Mouse (Mus musculus): ENCODE data around the gene Gpc3.

Gene Gpc3

DNA sequence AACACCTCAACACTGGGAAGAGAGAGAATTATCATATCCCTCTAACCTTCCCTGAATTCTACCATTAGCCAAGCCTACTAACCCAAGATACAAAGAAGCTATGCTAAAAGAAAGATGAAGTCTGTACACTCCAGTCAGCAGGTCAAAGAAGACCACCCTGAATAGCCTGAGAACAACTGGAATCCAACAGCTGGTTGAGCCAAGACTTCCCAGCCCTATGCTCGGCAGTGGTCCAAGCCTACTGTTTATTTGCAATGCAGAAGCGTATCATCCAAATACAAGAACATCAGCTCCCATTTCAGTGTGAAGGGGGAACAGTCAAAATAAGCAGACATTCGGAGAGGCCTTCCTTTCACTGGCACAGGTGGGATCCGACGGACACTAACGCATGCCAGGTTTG lies 56.3 kb downstream of the Gpc3 start:
- DNase-seq (ENCODE audit: low spot score) = no peak

DNA sequence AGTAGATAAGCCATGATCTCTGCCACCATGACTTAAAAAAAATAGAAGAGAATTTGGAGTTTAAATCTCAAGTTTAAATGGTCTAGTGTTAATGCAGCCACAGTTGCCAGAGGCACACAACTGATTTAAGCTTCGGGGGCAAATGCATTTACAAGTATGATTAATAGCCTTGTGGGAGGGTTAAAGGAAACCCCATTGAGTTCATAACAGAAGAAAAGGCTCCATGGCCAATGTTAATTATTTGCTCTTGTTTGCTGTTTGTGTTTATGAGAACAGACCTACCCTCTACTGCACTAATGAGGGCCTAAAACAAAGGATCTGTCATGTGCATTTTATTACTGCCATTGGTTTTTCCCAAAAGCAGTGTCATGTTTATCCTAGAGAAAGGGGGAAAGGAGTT lies 62.5 kb downstream of the Gpc3 start:
- DNase-seq (ENCODE audit: low spot score) = no peak

DNA sequence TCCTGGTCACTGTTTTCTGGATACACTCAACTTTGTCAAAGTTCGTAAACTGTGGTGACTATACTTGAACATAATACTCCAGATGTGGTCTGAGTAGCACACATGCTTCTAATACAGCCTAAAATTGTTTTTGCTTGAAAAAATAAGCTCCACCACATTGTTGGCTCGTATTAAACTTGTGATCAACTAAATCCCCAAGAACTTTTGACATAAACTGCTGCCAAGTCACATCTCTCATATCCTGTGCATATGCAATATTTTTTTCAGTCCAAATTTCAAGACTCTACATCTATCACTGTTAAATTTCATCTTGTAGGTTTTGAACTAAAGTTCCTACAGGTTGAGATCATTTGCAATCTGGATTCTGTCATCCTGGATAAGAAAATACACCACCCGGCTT lies 69.1 kb downstream of the Gpc3 start:
- DNase-seq (ENCODE audit: low spot score) = no peak

DNA sequence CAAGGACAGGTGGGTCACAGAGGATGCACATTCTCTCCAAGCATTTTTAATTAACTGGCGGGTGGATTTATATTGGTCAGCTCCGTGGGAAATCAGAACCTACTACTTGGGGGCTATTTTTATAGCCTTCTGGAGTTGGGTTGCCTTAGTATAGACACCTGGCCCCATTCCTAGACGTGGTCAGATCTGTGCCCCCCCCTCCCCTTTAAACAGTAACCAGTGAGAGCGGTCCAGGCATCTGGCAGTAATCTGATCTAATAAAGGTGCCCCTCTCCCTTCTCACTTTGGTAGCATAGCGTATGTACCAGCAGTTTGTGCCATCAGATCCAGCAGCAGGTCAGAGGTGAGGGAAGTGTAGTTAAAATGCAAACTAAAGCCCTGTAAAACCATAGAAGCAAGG lies 76.5 kb downstream of the Gpc3 start:
- no peak for DNase-seq (ENCODE audit: low spot score)

DNA sequence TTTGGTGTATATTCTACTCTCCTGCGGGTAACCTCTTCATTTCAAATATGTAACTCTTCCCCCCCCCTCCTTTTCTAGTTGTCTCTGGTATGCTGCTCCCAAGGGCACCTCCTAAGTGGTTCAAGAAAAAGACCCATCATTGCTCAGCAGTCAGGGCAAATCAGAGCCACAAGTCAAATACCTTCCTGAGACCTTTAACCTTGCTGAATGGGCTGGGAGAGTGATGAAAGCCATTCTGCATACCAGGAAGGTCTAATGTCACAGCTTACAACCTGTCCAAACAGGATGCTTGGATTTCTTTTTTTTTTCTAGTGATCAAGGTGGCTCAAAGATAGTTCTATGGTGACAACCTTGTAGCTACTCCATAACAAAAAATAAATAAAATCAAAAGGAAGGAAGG lies 80.0 kb downstream of the Gpc3 start:
- peak; percentile 50 for DNase-seq (ENCODE audit: low spot score)

DNA sequence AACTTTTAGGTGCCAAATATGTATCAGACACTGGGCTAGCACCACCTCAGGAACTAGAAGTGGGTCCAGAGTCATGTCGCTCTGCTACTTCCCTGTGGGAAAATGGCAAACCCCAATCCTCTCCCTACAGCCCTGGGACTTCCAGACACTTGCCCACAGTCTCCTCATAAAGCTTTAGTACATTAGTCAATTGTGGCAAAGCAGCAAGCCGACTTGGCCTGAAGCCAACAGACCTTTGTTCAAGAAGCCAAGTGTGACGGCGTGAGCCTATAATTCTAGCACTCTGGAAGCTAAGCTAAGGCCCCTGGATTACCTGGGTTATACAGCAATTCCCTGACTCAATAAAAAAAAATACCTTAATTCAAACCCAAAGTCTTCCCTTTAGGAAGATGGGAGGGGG lies 80.7 kb downstream of the Gpc3 start:
- no peak for DNase-seq (ENCODE audit: low spot score)

DNA sequence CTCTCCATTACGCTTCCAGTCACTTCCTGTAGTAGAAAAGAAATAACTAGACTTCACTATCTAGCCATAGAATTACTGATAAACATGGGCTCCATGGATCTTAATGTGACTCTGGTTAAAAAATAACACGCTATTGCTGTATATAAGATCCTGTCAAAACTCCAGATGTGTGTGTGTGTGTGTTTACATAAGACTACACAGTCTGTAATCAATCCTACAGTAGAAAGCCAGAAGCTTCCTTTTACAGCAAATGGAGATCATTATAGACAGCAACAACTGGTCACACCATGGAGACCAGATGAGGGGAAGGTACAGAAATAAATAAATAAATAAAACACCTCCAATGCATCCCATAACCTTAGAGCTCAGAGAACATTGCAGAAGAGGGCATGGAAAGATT lies 81.6 kb downstream of the Gpc3 start:
- no peak for DNase-seq (ENCODE audit: low spot score)

DNA sequence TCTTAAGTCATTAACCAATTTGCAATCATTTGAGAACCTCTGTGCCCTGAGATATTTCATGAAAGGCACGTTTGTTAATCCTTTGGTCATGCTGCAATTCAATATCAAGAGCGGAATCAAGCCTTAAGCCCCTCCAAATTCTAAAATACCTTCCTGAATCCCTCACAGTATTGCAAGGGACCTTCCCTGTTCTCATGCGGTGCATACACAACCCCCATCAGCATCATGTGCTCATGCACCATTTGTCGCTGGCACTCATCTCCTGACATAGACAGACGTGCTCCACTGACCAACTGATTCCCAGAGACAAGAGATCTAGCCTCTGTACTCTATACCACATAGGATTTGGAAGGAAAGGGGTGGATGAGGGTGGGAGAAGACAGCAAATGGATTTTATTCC lies 87.7 kb downstream of the Gpc3 start:
- DNase-seq (ENCODE audit: low spot score) = no peak

DNA sequence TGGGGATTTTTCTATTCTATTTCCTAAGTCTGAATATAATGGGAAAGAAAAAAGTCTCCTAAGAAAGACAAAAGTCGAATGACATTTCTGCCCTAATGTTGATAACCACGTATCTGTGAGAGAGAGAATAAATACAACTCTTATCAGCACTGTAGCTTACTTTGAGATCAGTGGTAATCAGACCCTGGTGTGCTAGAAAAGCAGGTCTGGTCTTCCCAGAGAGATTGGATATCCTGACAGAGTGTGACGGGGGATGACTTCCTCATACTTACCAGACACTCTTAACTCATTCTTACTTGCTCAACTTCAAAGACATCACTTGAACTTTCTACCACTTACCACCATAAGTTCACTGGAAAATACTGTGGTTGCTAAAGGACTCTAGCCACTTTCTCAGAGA lies 88.6 kb downstream of the Gpc3 start:
- no peak for DNase-seq (ENCODE audit: low spot score)

DNA sequence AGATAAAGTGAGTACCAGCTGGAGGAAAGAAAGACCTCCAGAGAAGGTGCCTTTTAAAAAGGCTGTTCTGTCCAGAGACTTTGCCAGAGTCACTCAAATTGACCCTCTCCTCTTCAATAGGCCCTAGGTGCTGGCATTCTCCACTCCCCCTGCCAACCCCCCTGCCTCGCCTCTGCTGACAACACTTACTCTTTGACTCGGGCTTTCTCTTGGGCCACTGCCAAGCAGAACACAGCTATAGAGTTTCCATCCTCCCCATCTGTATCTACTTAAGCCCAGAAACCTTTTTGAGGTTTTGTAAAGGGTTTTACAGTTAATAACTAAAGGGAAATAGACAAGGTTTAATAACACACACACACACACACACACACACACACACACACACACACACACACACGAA lies 99.2 kb downstream of the Gpc3 start:
- no peak for DNase-seq (ENCODE audit: low spot score)

DNA sequence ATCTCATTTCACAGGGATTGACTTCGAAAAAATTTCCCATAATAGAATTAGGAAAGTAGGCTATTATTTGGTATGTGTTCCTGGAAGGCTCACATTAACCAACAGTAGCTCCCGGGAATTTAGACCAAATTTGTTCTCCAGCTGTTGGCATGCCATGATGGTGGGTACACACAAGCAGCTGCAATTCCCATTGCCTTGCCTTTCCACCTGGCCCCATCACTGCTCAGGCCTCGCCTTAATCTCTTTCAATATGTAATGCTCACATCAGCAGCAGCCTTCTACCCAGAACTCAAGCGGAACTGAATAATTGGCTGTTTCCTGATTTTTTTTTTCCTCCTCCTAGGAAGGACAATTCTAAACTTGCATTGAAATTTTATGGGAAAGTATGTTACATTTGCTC lies 102.6 kb downstream of the Gpc3 start:
- no peak for DNase-seq (ENCODE audit: low spot score)

DNA sequence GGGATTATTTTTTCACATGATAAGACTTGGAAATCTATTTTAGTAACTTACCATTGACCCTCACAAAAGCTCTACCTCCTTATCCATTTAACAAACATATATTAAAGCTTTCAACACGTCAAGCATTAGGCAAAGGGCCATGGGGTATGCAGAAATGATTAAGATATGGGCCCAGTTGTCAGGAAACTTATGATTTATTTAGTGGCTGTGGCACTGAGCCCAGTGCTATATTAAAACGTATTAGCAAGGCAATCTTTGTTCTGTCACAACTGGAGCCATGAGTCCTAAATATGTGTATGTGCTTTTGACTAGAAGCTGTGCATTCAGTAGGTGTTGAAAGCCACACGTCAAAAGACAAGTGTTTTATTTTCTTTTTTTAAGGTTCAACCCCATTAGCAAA lies 109.9 kb downstream of the Gpc3 start:
- no peak for DNase-seq (ENCODE audit: low spot score)

DNA sequence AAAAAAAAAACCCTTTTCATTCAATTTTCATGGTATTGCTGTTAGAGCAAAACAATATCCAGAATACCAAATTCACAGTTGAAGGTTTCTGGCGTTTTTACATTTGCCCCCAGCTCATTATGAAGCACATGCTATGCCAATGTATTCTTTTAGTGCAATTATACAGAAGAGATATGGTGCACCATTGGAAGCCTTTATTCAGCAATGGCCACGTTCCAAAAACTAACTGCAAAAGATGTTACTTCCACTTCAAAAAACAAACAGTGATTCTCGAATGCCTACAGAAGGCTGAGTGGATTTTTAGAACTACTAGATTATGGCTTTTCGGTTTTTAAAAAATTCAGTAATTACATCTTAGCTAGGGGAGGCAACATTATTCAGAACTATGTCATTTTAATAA lies 124.3 kb downstream of the Gpc3 start:
- no peak for DNase-seq (ENCODE audit: low spot score)

DNA sequence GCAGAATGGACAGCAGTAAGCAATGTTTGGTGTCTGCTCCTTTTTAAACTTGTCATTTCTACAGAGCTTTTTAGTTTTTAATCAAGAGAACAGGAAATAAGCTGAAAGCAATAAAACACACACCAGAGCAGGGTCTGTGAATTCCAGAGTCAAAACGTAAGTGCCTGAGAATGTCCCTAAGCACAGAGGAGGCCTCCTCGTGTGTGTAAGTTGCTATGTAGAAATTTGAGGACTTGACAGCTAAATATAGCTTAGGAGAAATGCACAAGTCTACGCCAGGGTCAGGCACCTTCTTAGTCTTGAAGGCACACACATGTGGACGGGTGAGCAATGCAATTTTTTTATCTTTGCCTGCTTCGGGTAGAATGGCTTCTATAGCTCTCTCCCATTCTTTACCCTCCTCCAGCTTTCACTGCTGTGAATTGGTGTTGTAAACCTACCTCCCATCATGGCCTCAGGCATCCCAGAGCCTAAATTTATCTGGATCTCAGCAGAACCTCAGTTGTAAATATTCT lies 158.6 kb downstream of the Gpc3 start:
- no peak for DNase-seq (ENCODE audit: low spot score)

DNA sequence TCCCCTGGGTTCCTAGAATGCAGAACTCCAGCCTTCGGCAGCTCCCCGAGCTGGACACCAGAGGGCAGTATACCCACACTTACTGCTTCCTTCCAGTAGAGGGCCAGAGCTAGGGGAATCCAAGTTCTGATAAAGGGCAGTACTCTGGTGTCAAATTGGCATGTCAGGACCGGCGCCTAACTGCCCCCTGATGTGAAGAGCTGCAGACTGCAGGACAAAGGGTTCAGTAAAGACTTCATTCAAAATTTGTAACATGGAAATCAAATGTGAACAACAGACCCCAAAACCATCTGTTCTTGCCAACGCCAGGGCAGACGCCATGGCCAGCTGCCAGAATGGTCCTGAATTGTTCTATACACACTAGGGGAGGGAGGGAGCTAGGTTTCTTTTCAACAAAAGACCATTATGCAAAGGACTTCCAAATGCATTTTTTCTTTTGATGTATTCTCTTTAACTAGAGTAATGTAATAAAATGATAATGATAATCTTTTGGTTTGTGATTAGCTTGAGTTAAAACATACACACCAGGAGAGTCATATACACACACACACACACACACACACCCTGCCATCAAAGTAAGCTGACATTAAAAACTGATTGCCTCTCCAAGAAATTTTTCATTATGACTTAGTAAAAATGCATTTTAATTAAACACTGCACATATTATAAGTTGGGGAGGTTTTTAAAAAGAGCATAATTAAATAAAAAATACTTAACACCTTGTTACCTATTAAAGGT lies 160.1 kb downstream of the Gpc3 start:
- peak; percentile 88 for DNase-seq (ENCODE audit: low spot score)

DNA sequence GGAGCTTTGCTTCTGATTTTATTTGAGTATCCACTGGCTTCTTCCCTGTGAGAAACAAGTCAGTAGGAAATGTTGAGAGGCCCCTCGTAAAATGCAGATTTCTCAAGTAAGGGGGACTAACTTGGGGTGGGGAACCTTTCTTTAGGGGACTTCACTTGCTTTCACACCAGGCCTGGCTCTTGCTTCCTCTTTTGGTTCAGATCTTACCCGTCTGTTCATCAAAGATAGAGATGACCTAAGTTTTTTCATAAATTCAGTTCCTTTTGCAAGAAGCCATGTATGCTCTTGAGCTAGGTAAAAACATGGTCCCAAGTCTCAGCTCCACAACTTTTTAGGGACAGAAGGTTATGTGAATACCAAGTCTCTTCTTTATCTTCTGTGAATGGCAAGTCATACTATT lies 164.6 kb downstream of the Gpc3 start:
- DNase-seq (ENCODE audit: low spot score) = no peak

DNA sequence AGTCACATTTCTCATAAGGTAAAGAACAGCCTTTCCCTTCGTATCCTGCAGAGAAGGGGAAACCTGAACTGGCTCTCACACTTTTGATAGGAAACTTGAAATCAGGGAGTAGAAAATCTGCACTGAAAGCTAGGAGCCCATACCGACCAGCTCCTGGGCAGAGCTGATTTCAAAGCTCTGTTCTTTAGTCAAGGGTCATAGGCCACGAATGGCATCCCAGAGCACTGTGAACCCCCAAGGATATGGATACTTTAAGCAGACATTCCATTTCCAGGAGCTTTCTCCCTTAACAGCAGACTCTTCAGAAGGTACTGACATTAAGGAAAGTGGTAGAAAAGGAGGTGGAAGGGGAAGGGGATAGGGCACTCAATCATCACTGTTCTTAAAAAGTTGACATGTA lies 165.3 kb downstream of the Gpc3 start:
- peak; percentile 64 for DNase-seq (ENCODE audit: low spot score)

DNA sequence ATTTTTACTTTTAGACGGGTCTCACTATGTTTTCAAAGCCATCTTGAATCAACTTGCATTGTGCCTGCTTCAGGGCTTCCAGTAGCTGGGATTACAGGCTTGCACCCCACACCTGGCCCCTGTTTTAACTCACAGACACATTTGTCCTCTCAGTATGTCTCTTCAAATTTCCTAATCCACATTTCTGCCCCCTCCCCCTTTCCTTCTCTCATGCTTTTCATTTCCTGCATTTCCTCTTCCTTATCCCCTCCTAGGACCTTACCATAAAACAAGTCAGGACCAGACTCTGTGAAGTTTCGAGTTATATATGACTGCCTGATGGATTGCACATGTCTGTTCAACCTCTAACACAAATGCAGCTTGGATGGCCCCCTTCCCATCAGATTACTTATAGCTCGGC lies 167.2 kb downstream of the Gpc3 start:
- no peak for DNase-seq (ENCODE audit: low spot score)

DNA sequence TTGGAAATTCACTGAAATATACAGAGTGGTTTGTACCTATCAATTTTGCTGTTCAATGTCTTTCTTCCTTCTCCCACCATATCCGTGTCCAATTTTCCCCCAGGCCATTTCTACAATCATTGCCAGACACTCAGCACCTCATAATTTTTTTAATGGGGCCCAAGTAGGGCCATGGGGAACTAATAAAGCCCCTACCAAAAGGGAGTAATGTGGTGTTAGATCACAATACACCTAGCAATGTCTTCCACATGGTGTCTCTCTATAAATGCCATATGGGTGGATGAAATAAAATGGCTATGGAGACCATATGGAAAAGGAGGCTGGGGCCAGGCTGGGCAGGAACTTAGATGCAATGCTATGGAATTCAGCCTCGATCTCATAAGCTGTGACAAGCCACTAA lies 168.8 kb downstream of the Gpc3 start:
- no peak for DNase-seq (ENCODE audit: low spot score)

DNA sequence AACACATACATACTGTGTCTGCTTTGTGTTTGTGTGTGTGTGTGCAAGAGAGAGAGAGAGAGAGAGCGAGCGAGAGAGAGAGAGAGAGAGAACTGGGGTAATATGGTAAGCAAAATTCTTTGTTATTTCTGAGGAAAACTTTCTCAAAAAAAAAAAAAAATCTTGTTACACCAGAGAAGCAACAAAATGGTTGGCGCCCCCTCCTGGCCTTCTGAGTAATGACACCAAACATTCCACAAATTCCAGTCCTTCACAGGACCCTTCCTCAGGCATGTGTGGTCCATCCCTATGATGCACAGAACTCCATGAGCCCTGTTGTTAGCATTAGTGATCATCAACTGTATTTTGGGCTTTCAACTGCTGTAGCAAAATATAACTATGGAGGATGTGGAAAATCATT lies 172.0 kb downstream of the Gpc3 start:
- peak; percentile 48 for DNase-seq (ENCODE audit: low spot score)

DNA sequence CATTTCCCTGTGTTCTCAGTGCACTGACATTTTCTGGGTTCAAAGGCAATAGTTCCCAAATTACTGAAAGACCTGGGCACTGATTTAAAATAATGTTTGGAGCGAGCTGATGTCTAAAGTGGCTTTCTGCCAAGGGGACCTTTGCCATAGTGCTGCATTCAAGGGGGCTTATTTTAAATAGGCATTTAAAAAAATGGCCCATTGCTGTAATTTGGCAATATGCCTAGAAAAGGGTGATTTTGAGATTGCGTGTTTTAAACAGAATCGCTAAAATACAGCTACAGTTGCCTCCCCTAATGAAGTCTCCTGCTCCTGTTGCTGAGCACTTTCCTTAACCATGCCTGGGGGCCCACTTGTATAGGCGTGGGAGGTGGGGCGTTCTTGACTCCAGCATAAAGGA lies 174.3 kb downstream of the Gpc3 start:
- DNase-seq (ENCODE audit: low spot score) = no peak

DNA sequence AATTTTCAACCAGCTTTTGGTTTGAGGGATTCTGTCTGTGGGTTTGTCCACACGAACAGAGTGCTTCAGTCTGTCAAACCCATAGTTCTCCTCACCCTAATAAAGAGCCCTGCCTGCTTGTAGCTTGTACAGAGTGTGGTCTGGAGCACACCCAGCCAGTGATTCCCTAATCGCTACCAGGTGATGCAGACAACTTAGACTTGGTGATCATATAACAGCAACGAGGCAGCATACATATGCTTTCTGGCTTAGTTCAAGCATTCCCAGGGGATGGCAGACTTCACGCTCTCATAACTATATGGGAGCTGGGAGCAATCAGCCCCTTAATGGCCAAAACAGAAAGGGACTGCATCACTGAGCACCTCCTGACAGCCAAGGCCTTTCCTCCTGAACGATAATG lies 188.1 kb downstream of the Gpc3 start:
- DNase-seq (ENCODE audit: low spot score) = peak; percentile 20

DNA sequence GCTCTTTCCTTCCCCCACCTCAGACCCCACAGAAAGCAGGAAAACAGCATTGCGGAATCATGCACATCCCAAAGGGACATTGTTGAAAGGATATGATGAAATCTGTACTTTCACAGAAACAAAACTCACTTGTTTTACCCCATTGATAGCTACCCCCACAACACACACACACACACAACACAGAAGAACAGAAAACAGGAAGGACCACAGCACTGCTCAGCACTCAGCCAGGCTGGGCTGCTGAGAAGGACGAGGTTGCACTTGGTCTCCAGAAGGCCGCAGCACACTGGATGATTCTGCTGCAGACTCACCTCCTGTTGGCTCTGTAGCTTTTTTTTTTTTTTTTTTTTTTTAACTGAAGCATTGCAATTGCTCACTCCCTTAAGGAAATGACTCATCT lies 193.9 kb downstream of the Gpc3 start:
- DNase-seq (ENCODE audit: low spot score) = no peak

DNA sequence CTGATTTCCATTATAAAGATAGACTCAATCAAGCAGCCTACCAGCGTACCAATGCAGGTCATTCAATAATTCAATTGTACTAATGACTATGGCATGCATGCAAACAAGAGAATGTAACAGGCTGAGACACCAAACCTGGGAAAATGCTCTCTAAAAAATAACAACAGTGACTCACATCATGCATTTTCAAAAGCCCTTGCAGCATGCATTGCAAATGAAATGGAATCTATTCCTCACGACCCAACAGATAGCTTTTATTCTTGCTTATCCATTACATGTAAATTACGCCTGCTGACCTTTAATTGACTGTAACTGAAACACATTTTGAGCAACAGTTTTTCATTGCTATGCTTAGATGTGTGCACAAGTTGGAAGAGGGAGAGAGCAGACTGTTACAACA lies 200.8 kb downstream of the Gpc3 start:
- DNase-seq (ENCODE audit: low spot score) = no peak

DNA sequence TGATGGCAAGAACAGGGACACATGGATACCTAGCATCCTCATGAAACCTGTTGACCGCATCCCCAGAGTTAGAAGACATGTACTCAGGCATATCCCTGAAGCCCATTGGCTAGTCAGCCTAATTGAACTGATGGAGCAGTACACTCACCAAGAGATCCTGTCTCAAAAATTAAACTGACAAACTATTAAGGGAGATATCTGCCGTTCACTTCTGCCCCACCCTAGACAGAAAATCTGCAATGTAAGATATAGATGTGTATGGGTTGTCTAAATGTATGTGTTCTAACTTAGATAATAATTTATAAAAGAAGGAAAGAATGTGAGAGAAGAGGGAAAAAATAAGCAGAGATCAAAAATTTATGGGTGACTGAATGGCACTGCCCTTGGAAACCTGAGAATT lies 212.6 kb downstream of the Gpc3 start:
- no peak for DNase-seq (ENCODE audit: low spot score)

Data from embryo, embryonic 10.5 days (tissue).